Mouse (Mus musculus) CH12.LX (cell line): ENCODE data around the gene Smim15. TPM values are rescaled to one million over a fixed set of nuclear protein-coding genes. Genes with fewer than 3 reads are reported as not detected.

Source experiments
- DNase-seq: peaks from one replicate; pipeline ENCODE4 v3.0.0-alpha.2; 2013; ENCODE audit errors: extremely low read depth
- H3K27ac ChIP-seq: 2 replicates; pipeline ENCODE4 v1.5.1; 2012; ENCODE audit warnings: low read depth, mild to moderate bottlenecking, control low read depth, moderate library complexity; ENCODE audit not compliant: insufficient read depth
- H3K27me3 ChIP-seq: replicated peaks from 2 replicates; pipeline ENCODE3; 2012; ENCODE audit warnings: inconsistent platforms
- H3K36me3 ChIP-seq, 2 experiments: replicated peaks in 1 of 2; 2 replicates each; pipeline versions ENCODE3 to v1.6.1; 2012; ENCODE audit warnings: inconsistent platforms in 1 of 2, low read length in 1 of 2, mild to moderate bottlenecking in 1 of 2, mixed read lengths in 1 of 2, moderate library complexity in 1 of 2; ENCODE audit not compliant: control insufficient read depth in 1 of 2, insufficient read depth in 1 of 2
- H3K4me1 ChIP-seq, 2 experiments: 2 replicates each; pipeline ENCODE4 v1.6.1; 2012; ENCODE audit warnings: inconsistent platforms in 1 of 2, moderate library complexity in 1 of 2; ENCODE audit not compliant: insufficient read depth in 2 of 2, control insufficient read depth in 1 of 2
- H3K4me2 ChIP-seq: 2 replicates; pipeline ENCODE4 v1.6.1; 2012; ENCODE audit warnings: low read depth, mild to moderate bottlenecking, control low read depth; ENCODE audit not compliant: poor library complexity, insufficient read depth, severe bottlenecking
- H3K4me3 ChIP-seq, 3 experiments: fragments of 150-350 bp in 1 of 3; sonication (generic) in 1 of 3; replicated peaks in 1 of 3; 2 replicates each; pipeline versions ENCODE3 to v1.5.1; 2011 to 2012; ENCODE audit warnings: low read depth in 2 of 3, low read length in 2 of 3, mild to moderate bottlenecking in 2 of 3, moderate library complexity in 2 of 3, control low read depth in 1 of 3, improper control_type of control experiment in 1 of 3, inconsistent platforms in 1 of 3, mixed read lengths in 1 of 3; ENCODE audit not compliant: poor library complexity in 1 of 3
- H3K79me2 ChIP-seq: replicated peaks from 2 replicates; pipeline ENCODE4 v1.6.1; 2012; ENCODE audit warnings: mild to moderate bottlenecking, moderate library complexity; ENCODE audit not compliant: control insufficient read depth, poor library complexity, insufficient read depth, severe bottlenecking; ENCODE audit errors: extremely low read depth
- H3K9ac ChIP-seq: 2 replicates; pipeline ENCODE4 v1.6.1; 2012; ENCODE audit warnings: low read depth, mild to moderate bottlenecking, control low read depth, moderate library complexity; ENCODE audit not compliant: insufficient read depth
- H3K9me3 ChIP-seq: replicated peaks from 2 replicates; pipeline ENCODE3; 2012; ENCODE audit warnings: low read length, inconsistent platforms, mixed read lengths
- BHLHE40 ChIP-seq: IDR thresholded peaks from 2 replicates; pipeline ENCODE4 v1.6.1; 2011; ENCODE audit warnings: mild to moderate bottlenecking, low read depth, low read length, improper control_type of control experiment
- CHD1 ChIP-seq: IDR thresholded peaks from 2 replicates; pipeline ENCODE4 v1.6.1; 2012; ENCODE audit warnings: low read depth, low read length, improper control_type of control experiment, inconsistent platforms
- CHD2 ChIP-seq: IDR thresholded peaks from 2 replicates; pipeline ENCODE4 v1.6.1; 2011; ENCODE audit warnings: low read length, improper control_type of control experiment
- CTCF ChIP-seq, 2 experiments: IDR thresholded peaks in 1 of 2; conservative IDR thresholded peaks in 1 of 2; 2 replicates each; pipeline ENCODE4 v1.5.1; 2011 to 2012; ENCODE audit warnings: low read depth in 2 of 2, low read length in 2 of 2, improper control_type of control experiment in 1 of 2, inconsistent platforms in 1 of 2, mild to moderate bottlenecking in 1 of 2, moderate library complexity in 1 of 2
- E2F4 ChIP-seq: IDR thresholded peaks from 2 replicates; pipeline ENCODE4 v1.6.1; 2011; ENCODE audit warnings: low read depth, low read length, improper control_type of control experiment; ENCODE audit not compliant: insufficient replicate concordance
- EP300 ChIP-seq: IDR thresholded peaks from 2 replicates; pipeline ENCODE4 v1.6.1; 2011; ENCODE audit warnings: low read length, improper control_type of control experiment
- ETS1 ChIP-seq: conservative IDR thresholded peaks from 2 replicates; pipeline ENCODE4 v1.6.1; 2012; ENCODE audit warnings: low read depth, mild to moderate bottlenecking, inconsistent platforms, low read length, improper control_type of control experiment, moderate library complexity
- GABPA ChIP-seq: IDR thresholded peaks from 2 replicates; pipeline ENCODE4 v1.6.1; 2012; ENCODE audit warnings: low read depth, low read length, improper control_type of control experiment, inconsistent platforms; ENCODE audit not compliant: insufficient replicate concordance
- HCFC1 ChIP-seq: IDR thresholded peaks from 2 replicates; pipeline ENCODE4 v1.6.1; 2012; ENCODE audit warnings: low read depth, mild to moderate bottlenecking, inconsistent platforms, low read length, improper control_type of control experiment
- IRF4 ChIP-seq: IDR thresholded peaks from 2 replicates; pipeline ENCODE4 v1.6.1; 2014; ENCODE audit warnings: low read depth, mild to moderate bottlenecking, inconsistent platforms, low read length, improper control_type of control experiment
- JUN ChIP-seq: IDR thresholded peaks from 2 replicates; pipeline ENCODE4 v1.6.1; 2011; ENCODE audit warnings: low read depth, mild to moderate bottlenecking, low read length, improper control_type of control experiment, moderate library complexity; ENCODE audit not compliant: insufficient read depth
- JUND ChIP-seq: conservative IDR thresholded peaks from 2 replicates; pipeline ENCODE4 v1.6.1; 2011; ENCODE audit warnings: low read depth, low read length, improper control_type of control experiment
- KAT2A ChIP-seq: IDR thresholded peaks from 2 replicates; pipeline ENCODE4 v1.6.1; 2012; ENCODE audit warnings: low read length, improper control_type of control experiment, inconsistent platforms; ENCODE audit not compliant: insufficient replicate concordance
- MAFK ChIP-seq: IDR thresholded peaks from 2 replicates; pipeline ENCODE4 v1.6.1; 2011; ENCODE audit warnings: low read length, improper control_type of control experiment; ENCODE audit not compliant: insufficient replicate concordance
- MAX ChIP-seq: IDR thresholded peaks from 2 replicates; pipeline ENCODE4 v1.6.1; 2011; ENCODE audit warnings: low read length, improper control_type of control experiment
- MEF2A ChIP-seq: IDR thresholded peaks from 2 replicates; pipeline ENCODE4 v1.6.1; 2014; ENCODE audit warnings: low read depth, mild to moderate bottlenecking, inconsistent platforms, low read length, improper control_type of control experiment, borderline replicate concordance
- MXI1 ChIP-seq: IDR thresholded peaks from 2 replicates; pipeline ENCODE4 v1.6.1; 2011; ENCODE audit warnings: mild to moderate bottlenecking, low read depth, low read length, improper control_type of control experiment
- MYC ChIP-seq: IDR thresholded peaks from 2 replicates; pipeline ENCODE4 v1.6.1; 2011; ENCODE audit warnings: low read depth, mild to moderate bottlenecking, improper control_type of control experiment, low read length
- NELFE ChIP-seq: IDR thresholded peaks from 2 replicates; pipeline ENCODE4 v1.6.1; 2011; ENCODE audit warnings: low read depth, low read length, improper control_type of control experiment
- NRF1 ChIP-seq: IDR thresholded peaks from 2 replicates; pipeline ENCODE4 v1.6.1; 2014; ENCODE audit warnings: low read depth, mild to moderate bottlenecking, inconsistent platforms, low read length, improper control_type of control experiment, moderate library complexity
- RAD21 ChIP-seq: IDR thresholded peaks from 2 replicates; pipeline ENCODE4 v1.6.1; 2011; ENCODE audit warnings: low read depth, mild to moderate bottlenecking, low read length, improper control_type of control experiment, moderate library complexity
- SIN3A ChIP-seq: IDR thresholded peaks from 2 replicates; pipeline ENCODE4 v1.6.1; 2012; ENCODE audit warnings: low read length, improper control_type of control experiment, inconsistent platforms
- TBP ChIP-seq: conservative IDR thresholded peaks from 2 replicates; pipeline ENCODE4 v1.6.1; 2011; ENCODE audit warnings: low read depth, low read length, improper control_type of control experiment
- TCF12 ChIP-seq: IDR thresholded peaks from 2 replicates; pipeline ENCODE4 v1.6.1; 2014; ENCODE audit warnings: low read depth, mild to moderate bottlenecking, inconsistent platforms, low read length, improper control_type of control experiment
- USF1 ChIP-seq: IDR thresholded peaks from 2 replicates; pipeline ENCODE4 v1.6.1; 2014; ENCODE audit warnings: low read depth, mild to moderate bottlenecking, inconsistent platforms, low read length, improper control_type of control experiment
- USF2 ChIP-seq: conservative IDR thresholded peaks from 2 replicates; pipeline ENCODE4 v1.6.1; 2011; ENCODE audit warnings: low read depth, low read length, improper control_type of control experiment
- ZC3H11A ChIP-seq: IDR thresholded peaks from 2 replicates; pipeline ENCODE4 v1.6.1; 2012; ENCODE audit warnings: low read depth, mild to moderate bottlenecking, inconsistent platforms, low read length, improper control_type of control experiment
- ZKSCAN1 ChIP-seq: IDR thresholded peaks from 2 replicates; pipeline ENCODE4 v1.6.1; 2012; ENCODE audit warnings: low read depth, inconsistent platforms, low read length, improper control_type of control experiment, borderline replicate concordance
- dilution Hi-C: fragments of 300-500 bp; cut with MboI; formaldehyde crosslinking; loops from 2 replicates; pipeline ENCODE4 v1.14.3; 2020; ENCODE audit warnings: low sequenced_read_pairs; ENCODE audit not compliant: extremely low pct_unique_long_range_greater_than_20kb, extremely low pct_ligation_motif_present
- in situ Hi-C: fragments of 300-500 bp; cut with MboI; formaldehyde crosslinking; loops from 3 replicates; pipeline ENCODE4 v1.14.3; 2019; ENCODE audit warnings: low sequenced_read_pairs, low pct_ligation_motif_present, low pct_unique_long_range_greater_than_20kb, mixed read lengths
- polyA plus RNA-seq: library from polyadenylated mRNA; unstranded; fragments of >175 nt; gene quantifications from 2 replicates; pipeline ENCODE4 v1.2.1, GENCODE M21; 2012; ENCODE audit warnings: low read depth; ENCODE audit not compliant: insufficient read length
- total RNA-seq, 2 experiments: library from RNA; depleted of rRNA; stranded (reverse); fragments of 300-350 nt in 1 of 2; fragments of >200 nt in 1 of 2; gene quantifications; 2 replicates each; pipeline ENCODE4 v1.2.3; 2012 to 2014

Gene Smim15
- total and polyA plus RNA-seq, 3 experiments: 32.8 to 114 (median 62.8) TPM

GRCm38 (mm10) chr13:108086724-108087123 is 42.5 kb downstream of the Smim15 start:
- H3K27ac ChIP-seq: no peak overlapping the region; the same call in 1 of the 2 replicates
- H3K9ac ChIP-seq: no peak overlapping the region
- H3K36me3 ChIP-seq: peaks cover 0 to 36% of the 10 kb centered on the region in 2 experiments
- dilution Hi-C loops: no loop called here
- no peak for TF ChIP-seq JUN
- no peak for TF ChIP-seq E2F4
- no peak for TF ChIP-seq RAD21
- no peak for TF ChIP-seq MAFK
- no peak for TF ChIP-seq BHLHE40
- TF ChIP-seq ZKSCAN1: no peak
- TF ChIP-seq MYC: peak; percentile 32; the same call in 1 of the 2 replicates
- TF ChIP-seq MAX: peak; percentile 67; the same call in 1 of the 2 replicates
- TF ChIP-seq KAT2A: no peak
- TF ChIP-seq IRF4: no peak
- TF ChIP-seq CHD1: no peak
- no peak for TF ChIP-seq EP300
- peak; percentile 69; the same call in 1 of the 2 replicates for TF ChIP-seq MXI1
- TF ChIP-seq NELFE: no peak
- no peak for TF ChIP-seq CTCF (conservative IDR thresholded peaks at IDR 0.05 in 1 of 2, IDR thresholded peaks at IDR 0.05 in 1 of 2; ENCODE audit: low read depth in 2 of 2, low read length in 2 of 2)
- TF ChIP-seq USF1: no peak
- no peak for TF ChIP-seq CHD2
- no peak for TF ChIP-seq USF2
- TF ChIP-seq NRF1: no peak
- no peak; the same call in 1 of the 2 replicates for TF ChIP-seq ETS1
- H3K4me1 ChIP-seq: peaks cover 9 to 42% of the 10 kb centered on the region in 2 experiments
- H3K27me3 ChIP-seq: no peaks in the 10 kb centered on the region
- no peak overlapping the region for H3K4me2 ChIP-seq
- no peaks in the 10 kb centered on the region for H3K9me3 ChIP-seq
- no peak overlapping the region for H3K4me3 ChIP-seq
- no peak for DNase-seq
- H3K79me2 ChIP-seq: no peaks in the 10 kb centered on the region
- in situ Hi-C loops: no loop called here

DNA sequence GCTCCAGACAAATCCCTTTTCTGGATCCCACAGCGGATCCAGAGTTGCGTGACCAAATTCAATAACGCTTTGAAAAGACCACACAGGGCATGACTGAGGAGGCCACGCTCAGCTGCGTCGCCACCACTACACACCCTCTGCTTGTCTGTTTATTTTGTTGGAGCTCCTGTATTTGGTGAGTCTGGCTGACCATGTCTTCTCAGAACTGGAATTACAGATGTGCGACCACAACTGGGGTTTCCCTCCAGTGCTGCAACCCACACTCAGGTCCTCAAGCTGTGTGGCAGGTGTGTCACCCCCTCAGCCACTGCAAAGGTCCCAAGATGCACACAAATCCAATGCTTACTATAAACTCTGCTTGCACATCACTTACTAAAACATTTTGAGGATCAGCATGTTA is 48.0 kb downstream of the Smim15 start:
- Histone ChIP-seq H3K4me1 (peaks cover 6 to 39% of the 10 kb centered on the region in 2 experiments; a peak in 3 of 4 replicates), H3K36me3 (peaks cover 0 to 33% of the 10 kb centered on the region in 2 experiments), H3K27me3 (no peaks in the 10 kb centered on the region), H3K4me3 (no peak overlapping the region), H3K27ac (no peak overlapping the region), H3K9me3 (no peaks in the 10 kb centered on the region), H3K79me2 (no peaks in the 10 kb centered on the region)
- in situ Hi-C loops: no loop called here
- peak; percentile 77 for DNase-seq
- TF ChIP-seq ZKSCAN1 (no peak), HCFC1 (no peak), MYC (no peak; the same call in 1 of the 2 replicates), TCF12 (peak; percentile 95), MXI1 (peak; percentile 42; the same call in 1 of the 2 replicates), JUND (peak; percentile 9; the same call in 1 of the 2 replicates), MEF2A (peak; percentile 84), CHD2 (no peak), EP300 (peak; percentile 92), ZC3H11A (no peak), SIN3A (peak; percentile 33; the same call in 1 of the 2 replicates), ETS1 (peak; percentile 84), IRF4 (peak; percentile 88), GABPA (no peak), RAD21 (no peak), BHLHE40 (peak; percentile 78), TBP (no peak)
- TF ChIP-seq, all 38 proteins: peak for 9
- dilution Hi-C loops: no loop called here
- H3K4me2 ChIP-seq: peak overlapping the region; percentile 58; the same call in 1 of the 2 replicates
- no peak overlapping the region for H3K9ac ChIP-seq
